Mouse (Mus musculus) spleen, adult 12 weeks (tissue): Measurements from ENCODE around the gene Atp8a2.

Experiments used
- DNase-seq: peaks from one replicate; pipeline ENCODE4 v3.0.0; 2022; ENCODE audit warnings: low spot score

The Atp8a2 gene

DNA sequence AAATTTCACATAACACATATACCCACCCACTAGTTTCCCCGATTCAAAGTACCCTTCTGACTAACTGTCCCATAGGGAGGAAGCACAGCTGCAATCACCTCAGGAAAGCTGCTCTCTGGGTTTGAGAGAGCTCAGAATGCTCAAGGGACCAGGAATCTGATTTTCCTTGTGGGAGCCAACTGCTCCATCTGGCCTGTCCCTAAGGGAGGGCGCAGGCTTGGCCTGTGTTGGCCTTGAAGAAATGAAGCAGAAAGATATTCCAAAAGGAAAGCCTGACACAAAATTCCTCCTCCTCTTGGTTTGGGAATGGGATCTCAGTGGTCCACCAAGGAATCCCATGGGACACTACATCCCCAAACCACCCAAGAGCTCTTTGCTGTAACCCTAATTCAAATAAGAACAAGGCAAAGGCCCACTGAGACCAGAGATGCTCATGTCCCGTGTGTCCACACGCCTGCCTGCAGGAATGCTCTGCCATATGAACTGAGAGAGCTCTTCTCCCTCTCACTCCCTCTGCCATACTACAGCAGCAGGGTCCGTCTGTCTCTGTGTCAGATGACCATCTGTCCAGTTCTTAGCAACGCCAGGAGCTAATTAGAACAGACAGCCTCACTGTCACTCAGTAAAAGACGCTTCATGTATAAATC lies 293.4 kb downstream of the Atp8a2 start:
- no peak for DNase-seq

DNA sequence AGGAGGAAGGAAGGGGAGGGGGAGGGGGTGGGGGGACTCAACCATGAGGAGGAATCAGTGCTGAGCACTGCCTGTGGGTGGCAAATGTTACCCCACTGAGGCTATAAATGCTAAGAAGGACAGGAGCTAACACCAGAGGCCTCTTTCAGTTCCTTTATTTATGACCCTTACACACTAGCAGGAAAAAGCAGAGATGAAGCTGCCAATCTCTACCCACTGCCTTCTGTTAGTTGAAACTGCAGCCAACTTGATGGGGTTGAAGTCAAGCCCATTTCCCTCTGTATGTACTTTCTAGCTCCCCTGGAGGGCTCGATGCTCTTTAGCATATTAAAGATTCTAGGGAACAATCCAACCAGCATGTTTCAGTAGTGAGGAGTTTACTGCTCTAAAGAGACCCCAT lies 303.0 kb downstream of the Atp8a2 start:
- no peak for DNase-seq

DNA sequence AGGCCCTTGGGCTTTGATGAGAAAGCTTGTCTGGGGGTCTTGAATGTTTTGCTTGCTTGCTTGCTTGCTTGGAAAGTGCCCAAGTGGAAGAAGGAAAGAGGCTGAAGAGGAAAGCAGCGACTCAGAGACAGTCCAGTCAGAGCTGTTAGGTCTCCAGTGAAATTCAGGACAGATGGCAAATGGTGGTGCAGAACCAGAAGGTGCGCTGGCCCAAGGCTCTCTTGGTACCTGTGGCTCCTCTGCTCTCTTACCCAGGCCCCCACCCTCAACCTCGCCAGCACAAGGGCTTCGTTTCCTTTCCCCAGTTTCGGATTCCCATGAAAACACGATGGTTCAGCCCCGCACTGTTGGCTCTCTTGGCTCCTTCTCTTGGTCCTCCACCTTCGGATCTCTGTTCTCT lies 304.9 kb downstream of the Atp8a2 start:
- no peak for DNase-seq

DNA sequence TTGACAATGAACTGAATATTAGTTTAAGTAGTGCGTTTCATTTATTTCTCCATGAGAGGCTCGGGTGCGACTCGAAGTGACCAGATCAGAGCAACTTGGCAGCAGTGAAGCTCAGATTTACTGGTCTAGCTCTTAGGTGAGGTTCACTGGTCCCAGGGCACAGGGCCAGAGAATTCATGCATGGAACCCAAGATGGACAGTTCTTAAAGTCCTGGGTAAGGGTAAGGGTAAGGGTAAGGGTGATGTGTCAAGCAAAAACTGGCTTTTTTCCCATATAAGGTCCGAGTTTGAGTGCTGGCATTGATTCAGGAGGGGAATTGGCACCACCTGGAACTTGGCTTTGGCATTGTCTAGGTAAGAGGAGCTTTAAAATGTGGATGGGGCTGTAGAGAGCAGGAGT lies 305.5 kb downstream of the Atp8a2 start:
- no peak for DNase-seq

DNA sequence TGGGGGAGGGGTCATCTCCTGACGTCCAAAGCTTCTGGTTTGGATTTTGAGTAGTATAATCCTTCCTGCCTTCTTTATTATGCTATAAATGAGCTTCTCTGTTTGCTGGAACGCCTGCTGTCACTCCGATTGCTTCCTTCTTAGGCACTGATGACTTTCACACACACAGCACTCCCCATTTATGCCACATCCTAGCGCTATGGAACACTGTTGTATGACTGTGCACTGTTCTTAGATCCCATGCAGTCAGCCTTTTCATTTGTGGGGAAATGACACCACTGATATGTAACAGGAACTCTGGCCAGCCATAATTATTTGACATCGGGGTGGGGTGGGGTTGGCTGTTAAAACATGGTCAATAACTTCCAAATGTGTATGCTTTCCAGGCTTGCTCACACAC lies 306.2 kb downstream of the Atp8a2 start:
- no peak for DNase-seq

DNA sequence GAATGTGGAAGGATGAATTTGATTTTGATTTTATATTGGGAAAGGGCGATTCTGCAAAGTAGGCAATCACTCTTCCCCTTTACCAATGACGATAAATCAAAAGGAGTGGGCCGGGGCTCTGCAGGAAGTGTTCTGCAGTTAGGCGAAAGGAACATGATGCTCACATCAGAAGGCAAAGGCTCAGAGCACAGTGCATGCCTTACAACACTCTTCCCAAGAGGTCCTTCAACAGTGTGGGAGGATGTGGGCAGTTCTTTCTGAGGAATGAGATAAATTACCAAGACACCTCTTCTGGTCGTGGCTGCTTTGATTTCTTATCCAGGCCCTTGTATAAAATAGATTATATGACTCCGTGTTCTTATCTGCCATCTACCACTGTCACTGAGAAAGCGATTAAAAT lies 306.9 kb downstream of the Atp8a2 start:
- DNase-seq = no peak

DNA sequence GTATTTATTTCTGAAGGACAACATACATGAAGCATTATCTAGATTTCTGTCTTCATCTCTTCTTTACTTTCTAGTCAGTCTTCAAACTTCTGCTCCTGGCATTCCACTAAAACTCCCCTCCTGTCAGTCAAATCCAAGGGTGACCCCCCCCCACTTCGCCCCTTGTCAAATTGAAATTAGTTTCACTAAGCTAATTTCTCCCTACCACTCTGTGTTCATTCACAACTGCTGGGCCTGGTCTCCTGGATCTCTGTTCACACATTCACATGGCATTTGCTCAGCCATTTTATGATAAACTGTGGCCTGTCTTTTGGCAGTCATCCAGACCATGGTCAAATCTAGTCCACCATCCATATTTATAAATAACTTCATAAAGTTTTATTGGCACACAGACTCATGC lies 308.5 kb downstream of the Atp8a2 start:
- DNase-seq = no peak

DNA sequence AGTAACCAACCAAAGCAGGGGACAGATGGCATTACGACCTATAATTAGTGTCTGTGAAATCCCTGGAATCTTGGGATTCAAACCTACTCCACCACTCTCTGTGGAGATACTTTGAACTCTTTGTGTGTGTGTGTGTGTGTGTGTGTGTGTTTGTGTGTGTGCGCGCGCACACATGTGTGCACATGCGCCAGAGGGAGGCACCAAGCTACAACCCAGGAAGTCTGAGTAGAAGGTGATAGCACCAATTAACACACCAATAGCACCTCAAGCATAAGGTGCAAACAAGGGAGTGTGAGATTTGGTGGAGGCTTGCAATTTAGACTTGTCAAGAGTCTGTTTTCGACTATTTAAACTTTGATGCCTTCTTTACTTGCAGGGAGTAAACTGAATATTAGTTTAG lies 308.9 kb downstream of the Atp8a2 start:
- no peak for DNase-seq

DNA sequence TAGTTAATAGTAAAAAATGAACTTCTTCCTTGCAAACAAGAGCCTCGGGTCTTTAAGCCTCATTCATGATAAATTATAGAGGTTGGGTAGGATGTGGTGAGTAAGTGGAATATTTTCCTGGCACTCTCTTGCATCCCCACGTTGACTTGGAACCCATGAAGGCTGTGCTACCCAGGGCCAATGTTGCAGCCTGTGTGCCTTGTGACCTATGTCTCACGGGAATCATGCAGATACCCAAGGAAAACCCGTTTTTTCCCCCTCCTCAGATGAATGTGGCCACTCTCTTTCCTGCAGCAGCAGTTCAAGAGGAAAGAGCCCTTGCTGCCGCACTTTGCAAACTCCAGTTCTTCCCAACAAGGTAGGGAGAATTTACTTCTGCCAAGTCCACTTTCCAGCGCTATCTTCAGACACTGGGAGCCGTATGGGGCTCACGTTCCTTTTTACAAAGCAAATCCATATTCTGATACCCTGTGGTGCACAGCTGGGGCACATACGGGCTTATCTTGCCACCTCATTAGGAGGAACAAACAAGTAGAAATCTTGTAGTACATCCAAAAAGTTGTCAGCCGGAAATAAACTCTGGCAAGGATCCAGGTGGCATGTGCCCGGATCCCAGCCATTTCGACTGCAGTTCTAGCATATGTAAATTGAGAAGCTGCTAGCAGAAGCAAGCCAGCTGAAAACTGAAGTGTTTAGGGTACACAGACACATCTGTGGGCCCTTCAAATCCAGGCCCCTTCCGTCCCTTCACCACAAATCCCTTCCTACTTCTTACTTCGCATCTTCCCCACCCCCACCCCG lies 309.7 kb downstream of the Atp8a2 start:
- no peak for DNase-seq

DNA sequence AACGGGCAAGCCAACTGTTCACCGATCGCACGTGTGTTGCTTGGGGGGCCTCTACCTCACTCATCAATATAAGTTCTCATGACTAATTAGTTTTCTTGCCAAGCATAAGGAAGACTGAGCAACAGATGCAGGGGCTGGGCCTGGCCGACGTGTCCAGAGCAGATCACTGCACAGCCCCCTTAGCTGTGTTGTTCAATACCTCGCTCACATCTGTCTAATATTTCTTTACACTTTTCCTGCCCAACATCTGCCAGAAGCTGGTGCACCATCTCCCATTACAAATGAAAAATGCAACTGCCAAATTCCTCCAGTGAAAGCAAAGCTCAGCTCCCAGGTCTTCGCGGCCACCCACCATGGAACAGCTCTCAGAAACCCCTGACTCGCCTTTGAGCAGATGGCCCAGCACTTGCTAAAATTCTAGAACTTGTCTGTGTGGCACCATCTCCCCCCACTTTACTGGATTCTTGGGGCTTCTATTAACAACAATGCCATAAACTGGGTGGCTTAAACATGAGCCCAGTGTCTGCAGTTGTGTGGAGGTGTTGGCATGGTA lies 313.4 kb downstream of the Atp8a2 start:
- DNase-seq = no peak

DNA sequence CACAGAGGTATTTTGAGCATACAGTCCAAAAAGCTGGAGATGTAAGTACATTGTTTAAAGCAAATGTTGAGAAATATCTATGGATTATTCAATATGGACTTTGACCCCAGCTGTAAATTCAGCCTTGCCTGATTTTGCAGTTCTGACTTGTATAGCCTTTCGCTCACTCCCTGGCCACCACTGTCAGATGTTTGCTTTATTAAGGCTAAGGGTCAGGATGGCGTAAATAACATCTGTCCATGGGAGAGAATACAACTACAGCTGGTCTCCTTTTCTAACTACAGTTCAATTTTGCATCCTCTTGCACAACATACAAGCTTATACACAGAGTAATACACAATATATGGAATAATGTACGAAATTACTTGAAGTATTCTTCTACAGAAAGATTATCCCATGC lies 316.1 kb downstream of the Atp8a2 start:
- no peak for DNase-seq

DNA sequence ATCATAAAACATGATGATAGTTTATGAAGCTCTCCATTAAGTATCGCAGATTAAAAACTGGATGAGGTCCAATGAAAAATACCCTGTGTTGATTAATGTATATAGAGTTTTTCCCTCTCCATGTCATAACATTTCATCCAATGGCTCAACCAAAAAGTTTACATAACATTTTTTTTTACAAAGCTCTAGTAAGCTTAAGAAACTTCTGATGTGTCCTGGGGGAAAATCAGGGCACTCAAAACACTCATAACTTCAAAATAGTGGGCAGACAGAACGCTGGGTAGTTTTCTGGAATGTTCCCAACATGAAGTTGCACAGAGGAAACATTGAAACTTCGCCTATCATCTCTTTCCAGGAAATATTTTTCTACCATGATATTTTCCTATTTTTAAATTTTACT lies 318.7 kb downstream of the Atp8a2 start:
- DNase-seq = no peak

DNA sequence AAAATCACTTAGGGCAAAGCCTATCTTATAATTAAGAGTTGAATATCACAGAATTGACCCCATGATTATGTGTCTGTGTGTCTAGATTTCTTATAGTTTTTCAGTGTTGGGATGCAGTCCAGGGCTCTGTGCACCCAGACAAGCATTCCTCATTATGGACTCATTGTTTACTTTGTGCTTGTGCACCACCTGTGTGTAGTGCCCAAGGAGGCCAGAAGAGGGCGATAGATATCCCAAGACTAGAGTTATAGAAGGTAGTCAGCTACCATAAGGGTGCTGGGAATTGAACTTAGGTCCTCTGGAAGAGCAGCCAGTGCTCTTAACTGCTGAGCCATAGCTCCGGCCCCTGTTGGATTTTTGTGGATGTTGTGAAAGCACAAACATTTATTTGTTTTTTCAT lies 320.5 kb downstream of the Atp8a2 start:
- no peak for DNase-seq

DNA sequence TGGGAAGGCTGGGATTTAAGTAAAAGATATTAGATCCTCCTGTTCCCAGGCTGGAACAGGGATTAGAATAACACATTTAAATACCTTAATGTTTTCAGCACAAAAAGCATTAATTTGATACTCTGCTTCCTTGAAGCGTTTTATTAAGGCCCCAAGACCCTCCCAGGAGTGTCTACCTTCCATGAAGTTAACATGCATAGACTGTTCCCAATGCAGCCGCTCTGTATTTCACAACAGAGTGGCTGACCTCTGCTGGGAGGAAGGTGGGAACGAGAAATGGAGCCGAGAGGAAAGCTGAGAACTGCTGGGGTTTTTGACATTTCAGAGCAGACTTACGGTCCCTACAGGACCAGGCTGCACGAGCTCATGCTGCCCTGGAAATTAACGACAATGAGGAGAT lies 328.6 kb downstream of the Atp8a2 start:
- no peak for DNase-seq

DNA sequence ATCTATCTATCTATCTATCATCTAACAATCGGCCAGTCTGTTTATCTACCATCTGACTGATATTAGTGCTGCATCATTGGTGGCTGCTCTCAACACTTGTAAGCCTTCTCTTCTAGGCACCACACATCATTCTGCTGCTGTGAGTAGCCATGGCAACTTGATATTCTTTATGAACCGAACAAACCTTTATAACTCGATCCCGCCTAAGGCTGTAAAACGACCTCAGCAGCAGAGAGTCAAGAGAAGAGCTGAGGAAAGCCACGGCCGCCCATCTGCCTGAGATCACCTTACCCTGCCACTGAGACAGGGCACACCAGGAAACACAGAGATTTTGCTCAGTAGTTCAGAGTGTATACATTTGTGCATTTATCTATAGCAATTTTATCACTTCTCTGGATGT lies 329.2 kb downstream of the Atp8a2 start:
- no peak for DNase-seq

DNA sequence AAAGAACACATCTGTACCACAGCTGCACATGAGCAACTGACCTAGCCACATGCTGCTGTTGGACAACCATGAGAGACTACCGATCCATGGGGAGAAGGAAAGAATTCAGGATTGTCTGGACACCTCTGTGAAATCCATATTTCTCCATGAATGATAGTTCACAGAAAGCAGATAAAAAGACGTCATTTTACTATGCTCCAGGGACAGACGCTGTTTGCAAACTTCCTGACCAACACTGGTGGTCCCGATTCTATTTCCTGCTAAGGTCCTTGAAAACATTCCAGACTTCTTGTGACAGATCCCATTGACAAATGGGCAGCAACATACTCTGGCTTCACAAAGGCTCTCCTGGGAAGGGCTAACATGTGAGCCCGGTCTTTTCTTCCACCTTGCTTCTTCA lies 331.0 kb downstream of the Atp8a2 start:
- no peak for DNase-seq

DNA sequence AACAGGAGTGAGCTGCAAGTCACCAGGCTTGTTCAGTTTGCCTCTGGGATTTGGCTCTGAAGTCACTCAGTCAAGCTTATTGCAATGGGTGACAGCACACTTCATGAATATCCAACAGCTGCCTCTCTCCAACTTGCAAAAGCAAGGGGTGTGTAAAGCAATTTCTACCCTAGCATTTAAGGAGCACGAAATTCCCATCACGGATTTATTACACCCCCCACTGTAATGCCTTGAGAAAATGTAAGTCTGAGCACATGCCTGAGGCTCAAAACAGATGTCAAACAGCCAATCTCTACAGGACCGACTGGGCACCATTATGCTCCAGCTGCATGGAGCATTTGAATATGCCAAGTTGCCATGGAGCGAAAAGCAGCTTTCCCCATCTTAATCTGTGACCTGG lies 334.6 kb downstream of the Atp8a2 start:
- no peak for DNase-seq

DNA sequence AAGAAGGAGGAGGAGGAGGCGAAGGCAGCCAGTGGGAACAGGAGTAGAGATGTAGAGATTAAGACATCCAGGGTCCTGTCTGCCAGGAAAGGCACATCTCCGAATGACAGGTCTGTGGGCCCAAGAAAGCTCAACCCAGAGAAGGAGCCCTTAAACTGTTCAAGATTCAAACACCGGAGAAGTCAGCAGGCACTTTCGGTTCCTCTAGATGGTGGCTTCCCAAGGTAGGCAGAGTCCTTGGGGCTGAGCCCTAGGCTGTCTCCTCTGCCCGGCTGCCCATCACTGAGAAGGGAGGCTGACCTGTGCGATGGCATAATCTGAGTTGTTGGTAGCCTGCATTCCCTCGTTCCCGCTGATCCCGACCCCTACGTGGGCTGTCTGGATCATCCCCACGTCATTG lies 337.1 kb downstream of the Atp8a2 start:
- no peak for DNase-seq

DNA sequence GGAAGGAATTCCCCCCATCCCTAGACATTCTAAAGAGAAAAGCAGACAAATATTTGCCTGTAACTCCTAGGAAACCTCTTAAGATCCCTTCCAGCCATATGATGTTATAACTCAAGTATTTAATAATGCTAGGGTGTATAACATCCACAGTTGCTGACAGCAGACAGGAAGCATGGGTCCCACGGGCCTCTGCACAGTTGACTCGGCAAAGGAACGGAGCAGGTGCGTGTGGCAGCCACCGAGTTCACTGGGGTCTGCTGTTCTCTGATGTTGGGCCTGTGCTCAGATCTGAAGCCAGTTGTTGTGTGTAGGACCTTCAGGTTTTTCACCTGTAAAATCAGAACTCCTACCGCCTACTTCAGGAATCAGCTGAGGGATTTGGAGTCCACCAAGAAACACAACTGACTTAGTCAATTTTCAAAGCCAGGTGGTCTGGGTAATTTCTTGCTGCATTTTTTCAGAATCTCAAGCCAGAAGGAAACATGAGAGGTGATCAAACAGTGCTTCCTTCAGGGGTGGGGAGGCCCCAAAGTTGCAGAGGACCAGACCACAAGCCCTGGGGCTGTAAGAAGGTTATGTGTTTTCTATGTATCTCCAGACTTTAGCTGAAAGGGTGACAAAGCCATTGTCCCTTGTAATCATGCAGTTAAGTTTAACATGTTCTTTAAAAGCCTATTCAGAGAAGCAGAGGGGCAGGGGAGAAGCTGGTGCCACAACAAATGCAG lies 338.3 kb downstream of the Atp8a2 start:
- no peak for DNase-seq

DNA sequence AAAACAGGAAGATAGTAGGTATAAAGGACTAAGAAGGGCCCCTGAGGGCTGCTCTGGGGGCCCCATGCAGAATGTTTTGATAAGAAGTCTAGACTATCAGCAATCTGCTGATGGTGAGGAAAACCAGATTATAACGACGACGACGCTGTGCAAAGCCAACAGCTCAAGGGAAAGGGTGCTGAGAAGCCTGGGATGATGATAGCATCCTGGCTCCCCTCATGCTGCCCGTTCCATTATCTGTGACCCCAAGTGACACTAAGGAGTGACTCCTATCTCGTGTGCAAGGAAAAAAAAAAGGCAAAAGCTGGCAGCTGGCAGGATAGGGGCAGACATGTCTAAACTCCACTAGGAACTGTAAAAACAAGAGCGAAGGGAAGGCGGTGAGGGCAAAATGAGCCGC lies 343.8 kb downstream of the Atp8a2 start:
- no peak for DNase-seq

DNA sequence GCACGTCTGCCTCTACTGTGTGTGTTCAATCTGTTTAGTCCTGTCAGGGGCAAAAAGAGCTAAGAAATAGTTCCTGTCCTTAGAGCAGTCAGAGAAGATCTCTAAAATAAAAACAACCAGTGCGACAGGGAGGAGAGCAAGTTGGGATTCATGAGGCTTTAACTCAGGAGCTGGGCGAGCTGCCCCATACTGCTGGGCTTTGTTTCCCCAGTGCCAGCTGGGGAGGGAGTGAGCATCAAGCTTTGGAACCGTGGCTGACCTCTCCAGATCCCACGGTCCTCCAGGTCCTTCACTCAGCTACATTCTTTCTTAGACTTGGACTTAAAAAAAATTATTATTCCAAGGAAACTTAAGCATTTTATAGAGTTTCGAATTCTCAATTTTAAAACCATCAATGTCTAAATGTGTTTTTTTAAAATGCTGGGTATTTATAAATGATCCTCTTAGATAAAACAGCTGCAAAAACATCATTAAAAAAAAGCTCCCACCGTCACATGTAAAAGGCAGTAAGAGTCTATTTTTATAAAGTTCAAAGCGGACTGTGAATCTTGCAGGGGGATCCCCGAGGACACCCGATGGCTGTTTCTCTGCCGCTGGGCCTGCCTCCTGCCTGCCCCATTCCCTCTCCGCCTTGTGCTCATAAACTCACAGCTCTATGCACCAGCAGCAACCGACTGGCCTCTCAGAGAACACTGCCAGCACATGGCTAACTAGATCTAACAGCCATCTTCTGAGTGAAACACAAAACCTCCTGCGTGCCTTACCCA lies 350.2 kb downstream of the Atp8a2 start:
- no peak for DNase-seq

DNA sequence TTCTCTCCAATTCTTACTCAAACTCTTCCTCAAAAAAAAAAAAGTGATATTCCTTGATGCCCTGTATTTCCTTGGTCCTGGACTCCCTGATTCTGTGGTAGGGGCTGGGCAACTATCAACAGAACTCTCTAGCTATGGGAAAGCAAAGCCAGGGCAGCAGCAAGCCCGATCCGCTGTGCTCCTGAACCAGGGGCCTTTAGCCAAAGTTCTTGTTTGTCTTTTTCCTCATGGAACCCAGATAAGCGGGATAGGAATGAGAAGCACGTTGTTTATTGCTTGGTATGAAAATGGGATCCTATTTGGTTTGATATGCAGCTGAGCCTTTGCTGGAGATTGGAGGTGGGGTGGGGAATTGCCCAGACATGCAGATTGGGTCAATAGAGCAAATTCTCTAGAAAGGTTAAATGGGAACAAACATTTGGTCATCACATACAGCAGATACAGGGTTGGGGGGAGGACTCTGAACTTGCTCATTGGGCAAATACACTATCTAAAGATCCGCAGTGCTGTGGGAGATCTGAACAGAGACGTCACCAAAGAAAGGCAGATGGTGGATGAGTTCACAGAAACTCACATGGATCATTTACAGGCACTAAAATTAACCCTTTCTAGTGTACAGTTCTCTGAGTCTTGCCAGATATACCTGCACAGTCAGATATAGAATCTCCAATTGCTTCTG lies 353.6 kb downstream of the Atp8a2 start:
- no peak for DNase-seq
